Mouse (Mus musculus) brain, embryonic 14.5 days (tissue): ENCODE data around the gene Gm2a.

Source experiments
- CTCF ChIP-seq: fragments of 200-500 bp; IDR thresholded peaks from 2 replicates; pipeline ENCODE4 v1.5.1; 2012; ENCODE audit warnings: inconsistent platforms, mild to moderate bottlenecking, moderate library complexity, borderline replicate concordance; ENCODE audit not compliant: insufficient read depth, insufficient read length; ENCODE audit errors: extremely low read depth
- POLR2A ChIP-seq: fragments of 200-500 bp; IDR thresholded peaks from 2 replicates; pipeline ENCODE4 v1.6.1; 2012; ENCODE audit warnings: mild to moderate bottlenecking, inconsistent platforms, borderline replicate concordance; ENCODE audit not compliant: poor library complexity, insufficient read depth, insufficient read length, severe bottlenecking; ENCODE audit errors: extremely low read depth

GRCm38 (mm10) chr11:55099019-55099771 is 1.3 kb downstream of the Gm2a start:
- TF ChIP-seq CTCF = no peak
- no peak for TF ChIP-seq POLR2A
